Mouse (Mus musculus) adrenal gland, adult 2 months (tissue): ENCODE measurements at regions not wholly inside any gene's neighbourhood (a gene's known extent, or its start where the extent isn't known, plus 50 kb on each side); places are given as distances from the start of the nearest gene placed in this dataset.
A peak's percentile ranks its signal among the peaks of the same experiment; 100 is the strongest.

Experiments
- DNase-seq: peaks from one replicate; pipeline ENCODE4 v3.0.0; 2021

DNA sequence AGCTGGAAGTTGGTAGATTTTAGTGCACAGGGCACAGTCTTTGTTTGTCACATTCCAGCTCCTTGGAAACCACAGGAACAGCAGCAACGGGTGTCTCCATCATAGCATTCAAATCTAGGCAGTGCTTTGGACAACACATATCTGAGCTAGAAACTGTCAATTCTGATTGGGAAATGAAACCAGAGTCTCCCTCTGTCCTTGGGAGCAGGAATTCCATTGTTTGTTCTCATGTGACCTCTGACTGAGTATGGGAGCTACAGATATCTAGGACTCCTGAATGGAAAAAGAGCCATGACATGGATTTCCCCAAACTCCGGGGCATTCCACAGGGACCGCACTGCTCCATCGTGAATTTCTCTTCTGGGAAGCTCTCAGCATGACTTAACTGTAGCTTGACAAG lies 205.5 kb upstream of the Rasgrp1 start:
- no peak for DNase-seq

DNA sequence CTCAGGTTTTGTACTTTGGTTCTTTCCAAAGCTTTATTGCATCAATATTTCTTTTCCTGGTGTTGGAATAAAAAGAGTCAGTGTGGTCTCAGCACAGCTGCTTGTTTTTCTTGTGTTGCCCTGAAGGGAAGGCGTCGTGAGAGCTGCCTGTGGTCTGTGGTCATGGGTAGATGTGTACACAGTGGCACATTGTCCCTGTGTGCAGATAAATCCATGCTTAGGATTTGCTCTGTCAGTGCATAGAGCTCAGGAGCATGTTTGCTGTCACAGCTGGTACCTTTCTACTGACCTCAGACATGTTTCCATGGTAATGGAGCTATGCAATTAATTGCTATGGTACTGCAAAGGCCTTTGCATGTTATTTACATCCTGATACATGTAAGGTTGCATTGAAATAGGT lies 213.5 kb upstream of the Rasgrp1 start:
- DNase-seq, result no peak

DNA sequence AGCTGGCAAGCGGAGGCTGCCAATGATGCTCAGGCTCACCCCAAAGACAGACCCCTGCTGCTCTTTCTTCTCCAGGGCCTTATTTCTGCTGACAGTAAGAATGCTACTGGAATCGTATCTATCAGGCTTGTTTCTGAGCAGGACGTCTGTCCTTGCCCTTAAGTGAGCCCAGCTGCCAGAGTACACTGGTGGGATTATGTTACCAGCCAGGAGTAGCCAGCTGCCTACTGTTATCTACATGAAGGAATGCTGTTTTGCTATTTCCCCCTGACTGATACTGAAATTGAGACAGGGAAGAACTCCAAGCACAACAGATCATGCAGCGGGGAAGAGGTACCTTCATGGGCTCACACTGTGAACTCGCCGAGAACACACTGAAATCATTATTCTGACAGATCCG lies 228.2 kb upstream of the Rasgrp1 start:
- DNase-seq, result no peak

DNA sequence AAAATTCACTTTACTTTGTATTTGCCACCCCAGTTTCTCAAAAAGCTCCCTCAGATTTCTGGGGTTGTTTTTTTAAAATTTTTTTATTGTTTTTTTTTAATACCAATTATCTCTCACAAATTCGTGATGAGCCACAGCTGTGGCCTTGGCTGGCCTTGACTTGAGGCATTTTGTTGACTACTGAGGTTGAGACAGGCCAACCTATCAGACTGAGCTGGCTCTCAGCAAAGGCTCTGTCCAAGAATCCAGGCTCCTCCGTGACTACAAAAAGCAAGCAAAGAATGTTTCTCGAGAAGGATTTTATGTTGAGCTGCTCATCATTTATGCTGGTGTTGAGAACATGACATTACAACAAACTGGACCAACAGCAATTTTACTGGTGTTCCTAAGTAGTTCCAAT lies 244.6 kb upstream of the Rasgrp1 start:
- DNase-seq, result peak; percentile 28

DNA sequence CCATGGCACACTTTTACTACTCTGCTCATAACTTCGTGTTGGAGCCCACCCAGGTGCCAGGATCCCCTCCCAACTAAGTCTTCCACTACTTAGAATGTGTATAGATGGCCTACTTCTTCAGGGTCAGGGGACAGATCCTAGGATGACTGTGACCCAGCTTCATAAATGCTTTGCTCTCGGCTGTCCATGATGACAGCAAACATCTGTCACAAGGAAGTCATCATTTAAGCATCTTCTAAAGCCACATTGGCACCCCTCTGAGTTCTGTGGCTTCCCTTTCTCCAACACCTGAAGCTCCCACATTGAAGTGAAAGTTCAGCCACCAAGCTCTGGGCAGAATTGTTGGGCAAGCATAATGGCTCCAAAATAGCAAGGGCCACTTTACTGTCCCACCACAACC lies 252.2 kb upstream of the Rasgrp1 start:
- DNase-seq, result no peak

DNA sequence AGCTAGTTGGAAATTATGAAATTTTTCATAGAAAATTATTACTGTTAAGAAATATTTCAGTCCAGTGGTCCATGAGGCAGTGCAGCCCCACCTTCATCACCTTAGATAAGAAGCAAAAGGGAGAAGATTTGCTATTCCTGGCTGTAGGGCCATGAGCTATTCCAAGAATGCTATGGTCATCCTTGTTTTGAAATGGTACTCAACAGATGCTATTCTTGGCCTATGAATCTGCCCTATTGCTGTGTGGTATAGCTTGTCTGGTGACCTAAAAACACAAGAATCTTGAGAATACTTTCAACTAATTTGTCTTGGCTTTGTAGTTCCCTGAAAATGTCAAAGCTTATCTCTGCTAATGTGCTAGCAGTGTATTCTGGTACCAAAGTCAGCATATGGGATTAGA lies 254.8 kb upstream of the Rasgrp1 start:
- no peak for DNase-seq

DNA sequence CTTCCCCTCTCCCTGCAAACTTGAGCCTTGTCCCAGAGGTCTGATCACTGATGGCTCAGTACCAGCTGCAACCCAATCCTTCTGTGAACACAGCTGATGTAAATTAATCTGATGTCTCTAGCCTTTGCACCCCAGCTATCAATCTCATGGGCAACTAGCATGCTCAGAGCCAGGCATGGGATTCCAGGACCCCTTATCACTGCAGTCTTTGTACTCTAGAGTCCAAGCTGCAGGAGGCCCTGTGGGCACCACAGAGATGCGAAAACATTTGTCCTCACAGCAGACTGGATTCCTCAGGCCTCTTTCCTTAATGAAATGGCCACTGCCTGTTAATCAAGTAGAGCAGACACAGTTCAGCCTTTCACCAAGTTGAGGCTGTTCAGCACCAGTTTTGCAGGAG lies 272.0 kb upstream of the Rasgrp1 start:
- no peak for DNase-seq

DNA sequence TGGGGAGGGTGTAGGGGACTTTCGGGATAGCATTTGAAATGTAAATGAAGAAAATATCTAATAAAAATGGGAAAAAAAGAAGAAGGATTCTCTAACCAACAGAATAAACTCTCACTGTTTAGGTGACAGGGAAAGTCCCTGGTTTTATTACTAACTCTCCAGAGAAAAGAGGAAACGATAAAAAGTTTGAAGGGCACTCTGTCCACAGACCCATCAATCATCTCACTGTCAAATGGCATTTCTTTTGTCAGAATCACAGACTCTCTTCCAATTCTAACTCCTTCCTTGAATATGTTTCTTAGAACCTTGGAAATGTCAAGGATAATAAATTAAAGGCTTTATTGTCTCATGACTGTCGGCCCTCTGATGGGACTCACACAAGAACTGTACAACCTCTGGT lies 275.3 kb upstream of the Rasgrp1 start:
- peak; percentile 2 for DNase-seq

DNA sequence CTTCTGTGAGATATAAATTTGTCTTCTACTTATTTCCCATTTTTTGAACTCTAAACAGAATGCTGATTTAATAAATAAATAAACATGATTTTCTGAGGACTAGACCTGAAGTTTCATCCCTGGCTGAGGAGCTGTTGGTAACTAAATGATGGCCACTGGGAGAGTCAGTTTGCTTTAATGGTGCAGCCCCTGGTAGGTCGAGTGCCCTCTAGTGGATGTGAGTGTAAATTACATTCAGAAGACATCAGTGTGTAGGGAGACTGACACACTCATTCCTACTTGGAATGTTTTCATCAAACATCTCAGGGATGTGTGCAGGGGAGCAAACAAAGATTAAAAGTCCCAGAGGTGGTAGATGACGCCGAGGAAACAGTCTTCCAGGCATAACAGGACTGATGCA lies 281.2 kb upstream of the Rasgrp1 start:
- peak; percentile 9 for DNase-seq

DNA sequence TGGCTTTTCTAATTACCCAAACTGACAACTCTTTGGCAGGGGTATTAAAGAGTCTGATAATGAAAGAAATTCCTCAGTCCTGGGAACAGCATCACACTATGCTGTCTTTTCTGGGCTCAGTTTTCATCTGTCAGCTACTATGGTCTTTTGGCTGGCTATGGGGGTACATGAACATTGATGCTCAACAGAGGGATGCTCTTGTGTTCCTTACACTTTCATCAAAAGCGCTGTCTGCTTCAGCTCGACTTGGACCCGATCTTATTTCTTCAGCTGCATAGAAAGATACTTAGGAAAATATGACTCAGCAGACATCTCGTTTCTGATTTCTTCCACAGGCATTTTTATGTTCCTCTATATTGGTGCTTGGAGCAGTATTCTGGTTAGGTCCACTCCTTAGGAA lies 292.1 kb upstream of the Rasgrp1 start:
- no peak for DNase-seq

DNA sequence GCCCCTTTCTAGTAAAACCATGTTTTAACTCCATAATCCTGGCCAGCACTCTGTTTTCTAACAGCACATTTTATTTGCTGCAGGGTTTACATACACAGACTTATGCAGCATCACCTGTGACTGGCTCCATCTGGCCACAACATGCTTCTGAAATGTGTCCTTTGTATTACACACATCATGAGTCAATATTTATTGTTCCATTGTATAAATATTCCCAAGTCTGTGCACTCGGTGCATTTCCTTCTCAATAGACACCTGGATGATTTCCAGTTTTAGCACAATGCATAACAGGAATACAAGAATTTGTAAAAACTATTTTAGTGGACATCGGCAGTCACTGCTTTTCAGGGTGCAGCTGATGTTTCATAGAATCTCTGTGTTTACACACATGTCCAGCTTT lies 294.6 kb upstream of the Rasgrp1 start:
- no peak for DNase-seq

DNA sequence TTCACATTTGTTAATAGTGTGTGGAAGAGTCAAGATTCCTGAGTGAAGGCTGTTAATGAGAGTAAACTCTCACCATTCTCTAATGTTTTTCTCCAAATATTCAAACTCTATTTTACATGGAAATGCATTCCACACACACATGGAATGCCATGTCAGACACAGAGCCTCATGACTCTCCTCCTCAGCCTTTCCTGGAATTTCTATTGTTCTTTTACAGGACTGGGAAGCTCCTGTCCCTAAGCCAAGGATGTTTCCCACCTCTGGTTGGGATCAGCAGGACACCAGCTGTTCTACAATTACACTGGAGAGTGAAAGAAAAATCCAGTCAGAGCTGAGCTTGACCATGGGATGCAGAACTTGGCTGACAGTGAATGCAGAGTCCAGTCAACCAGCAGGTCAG lies 309.3 kb upstream of the Rasgrp1 start:
- no peak for DNase-seq

DNA sequence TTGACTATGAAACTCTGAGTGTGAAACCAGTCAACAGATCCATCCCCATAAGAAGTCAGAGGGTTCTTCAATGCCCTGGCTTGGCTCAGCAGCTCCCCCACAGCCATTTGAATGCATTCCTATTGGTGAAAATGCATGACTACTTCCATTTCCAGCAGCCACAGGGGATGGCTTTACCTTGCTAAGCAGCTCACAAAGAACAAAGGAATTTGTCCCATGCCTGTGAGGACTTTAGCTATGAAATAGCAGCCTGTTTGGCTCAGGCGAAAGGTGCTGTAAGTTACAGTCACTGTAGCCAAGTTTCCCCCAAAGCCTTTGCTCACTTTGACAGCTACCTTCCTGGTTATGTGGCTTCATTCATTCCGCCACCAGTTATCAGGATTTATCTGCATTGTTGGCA lies 309.8 kb upstream of the Rasgrp1 start:
- no peak for DNase-seq

DNA sequence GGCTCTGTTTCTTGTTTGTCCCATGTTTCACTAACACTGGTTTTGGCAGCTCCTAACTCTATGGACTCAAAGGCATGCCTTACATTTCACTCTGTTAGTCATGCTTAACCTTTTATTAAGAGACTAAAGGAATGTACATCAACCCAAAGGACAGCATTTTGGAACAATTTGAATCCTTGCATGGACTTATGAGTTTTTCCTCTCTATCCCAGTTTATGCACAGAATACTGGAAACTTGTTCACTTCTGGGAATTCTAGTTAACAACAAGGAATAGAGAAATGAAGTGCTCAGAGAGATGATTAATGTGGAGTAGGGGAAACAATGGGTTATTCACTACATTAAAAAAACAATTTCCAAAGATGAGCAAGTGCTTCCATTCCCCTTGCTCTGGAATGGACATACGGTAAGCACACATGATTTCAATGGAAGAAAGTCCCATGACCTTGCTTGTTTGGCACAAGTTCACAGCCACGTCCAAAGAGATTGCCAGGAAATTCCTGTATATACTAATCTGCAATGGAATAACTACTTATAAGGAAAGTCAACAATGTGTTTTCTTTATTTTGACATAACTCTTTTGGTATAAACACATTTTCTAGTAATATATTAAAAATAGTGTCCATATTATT lies 313.9 kb upstream of the Rasgrp1 start:
- no peak for DNase-seq

DNA sequence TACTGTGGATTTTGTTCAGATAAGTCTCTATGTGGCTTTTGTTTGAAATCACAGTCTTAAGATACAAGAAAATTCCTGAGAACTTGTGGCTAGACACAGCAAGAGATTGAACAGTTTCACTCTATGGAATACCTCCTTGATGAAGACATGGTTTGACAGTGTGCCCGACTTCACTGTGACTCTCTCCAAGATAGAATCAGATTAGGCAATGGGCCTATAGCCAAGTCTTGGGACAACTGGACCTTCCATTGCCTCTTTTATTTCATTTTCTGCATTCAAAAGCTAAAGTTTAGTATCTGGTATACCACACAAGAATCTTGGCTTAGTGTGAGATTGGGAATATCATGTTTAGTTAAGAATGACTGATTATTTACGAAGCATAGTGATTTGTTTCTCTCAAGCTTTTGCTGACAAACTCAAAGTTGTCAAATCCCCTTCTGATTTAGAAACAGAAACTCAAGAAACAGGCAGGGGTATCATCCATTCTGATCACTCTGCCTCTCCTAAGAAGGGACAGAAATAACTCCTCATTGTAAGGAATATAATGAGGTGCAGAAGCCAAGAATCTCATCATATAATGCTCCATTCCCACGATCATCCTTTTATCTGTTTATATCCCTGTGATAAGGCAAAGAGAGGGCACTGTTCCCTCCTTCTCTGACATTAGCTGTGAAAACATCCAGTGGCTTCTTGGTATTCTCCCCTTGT lies 317.6 kb upstream of the Rasgrp1 start:
- DNase-seq, result no peak

DNA sequence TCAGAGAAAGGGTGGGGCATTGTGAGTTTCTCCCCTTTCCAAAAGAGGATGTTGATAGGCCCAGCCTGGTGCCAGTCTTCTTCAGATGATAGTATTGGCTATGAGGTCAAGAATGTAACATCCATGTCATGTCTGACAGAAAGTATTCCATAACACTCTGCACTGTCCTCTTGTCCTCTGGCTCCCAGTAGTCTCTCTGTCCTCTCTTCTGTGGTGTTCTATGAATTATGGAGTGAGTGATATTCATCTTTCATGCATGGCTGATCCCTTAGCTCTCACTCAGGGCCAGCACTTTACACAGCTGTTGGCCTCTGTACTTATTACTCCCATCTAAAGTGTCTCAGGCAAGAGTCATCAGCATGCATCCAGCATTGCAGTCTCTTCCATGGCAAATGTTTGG lies 319.9 kb upstream of the Rasgrp1 start:
- no peak for DNase-seq

DNA sequence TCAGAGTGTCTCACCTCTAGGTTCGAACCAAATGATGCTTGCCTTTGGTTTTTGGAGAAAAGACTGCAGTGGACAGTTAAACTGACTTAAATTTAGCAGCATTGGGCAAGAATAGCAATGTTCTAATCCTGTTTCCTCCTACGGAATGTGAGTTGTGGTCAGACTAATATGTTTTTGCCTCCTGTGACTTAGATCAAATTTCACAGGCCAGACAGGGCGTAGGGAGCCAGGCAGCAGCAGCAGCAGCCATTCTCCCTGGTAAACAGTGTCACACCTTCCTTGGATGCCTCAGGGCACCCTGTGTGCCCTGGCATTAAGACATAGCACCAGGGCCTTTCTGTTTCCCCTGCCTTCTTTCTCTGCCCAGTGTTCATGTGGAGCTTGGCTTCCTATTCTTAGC lies 323.7 kb upstream of the Rasgrp1 start:
- DNase-seq, result no peak

DNA sequence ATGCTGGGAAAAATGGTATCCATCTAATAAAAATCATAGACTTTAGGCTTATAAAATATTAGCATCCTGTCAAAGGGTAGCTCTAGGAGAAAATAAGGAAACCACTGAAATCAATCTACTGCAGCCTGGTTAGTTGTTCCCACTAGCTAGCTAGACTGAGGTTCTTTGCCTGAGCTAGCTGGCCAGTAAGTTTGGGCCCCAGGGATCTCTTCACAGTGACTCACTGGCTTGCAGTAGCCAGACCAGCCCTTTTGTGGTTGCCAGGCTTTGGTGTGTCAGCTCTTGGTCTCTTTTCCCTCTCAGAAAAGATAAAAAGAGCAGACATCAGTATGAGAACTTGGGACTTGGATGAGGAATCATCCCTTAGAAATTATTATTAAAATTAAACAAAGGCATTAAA lies 325.3 kb upstream of the Rasgrp1 start:
- DNase-seq, result no peak

DNA sequence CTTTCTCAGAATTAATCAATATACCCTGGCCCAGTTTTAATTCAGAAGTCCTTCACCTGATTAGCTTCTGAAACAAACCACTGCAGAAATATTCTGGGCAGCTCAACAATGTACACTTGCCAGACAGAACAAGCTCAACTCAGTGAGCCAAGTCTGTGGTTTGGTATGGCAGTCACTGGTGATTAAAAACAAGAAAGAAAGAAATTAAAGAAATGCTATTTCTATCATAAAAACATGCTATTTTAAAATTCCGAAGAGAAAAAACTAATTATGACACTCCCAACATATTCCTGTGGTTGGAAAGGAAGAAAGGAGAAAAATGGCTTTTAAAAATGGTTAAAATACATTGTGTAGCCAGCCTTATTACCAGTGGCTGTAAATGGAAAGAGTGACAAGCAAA lies 332.1 kb upstream of the Rasgrp1 start:
- no peak for DNase-seq

DNA sequence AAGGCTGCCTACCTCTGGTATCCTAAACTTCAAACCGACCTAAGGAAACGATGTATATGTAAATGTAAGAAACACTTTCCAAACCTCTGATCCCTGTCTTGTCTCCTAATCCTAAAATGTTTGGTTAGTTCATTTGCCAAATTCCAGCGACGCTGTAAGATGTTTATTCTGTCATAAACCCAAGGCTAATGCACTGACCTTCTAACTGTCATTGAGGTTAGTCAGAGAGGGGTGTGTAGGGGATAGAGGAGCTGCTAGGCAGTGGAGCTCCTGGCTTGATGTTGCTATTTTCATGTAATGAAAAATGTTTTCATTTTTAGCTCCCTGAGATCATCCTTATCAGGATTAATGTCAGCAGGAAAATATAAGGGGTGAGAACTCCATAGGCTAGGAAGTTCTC lies 335.8 kb upstream of the Rasgrp1 start:
- DNase-seq, result peak; percentile 54

DNA sequence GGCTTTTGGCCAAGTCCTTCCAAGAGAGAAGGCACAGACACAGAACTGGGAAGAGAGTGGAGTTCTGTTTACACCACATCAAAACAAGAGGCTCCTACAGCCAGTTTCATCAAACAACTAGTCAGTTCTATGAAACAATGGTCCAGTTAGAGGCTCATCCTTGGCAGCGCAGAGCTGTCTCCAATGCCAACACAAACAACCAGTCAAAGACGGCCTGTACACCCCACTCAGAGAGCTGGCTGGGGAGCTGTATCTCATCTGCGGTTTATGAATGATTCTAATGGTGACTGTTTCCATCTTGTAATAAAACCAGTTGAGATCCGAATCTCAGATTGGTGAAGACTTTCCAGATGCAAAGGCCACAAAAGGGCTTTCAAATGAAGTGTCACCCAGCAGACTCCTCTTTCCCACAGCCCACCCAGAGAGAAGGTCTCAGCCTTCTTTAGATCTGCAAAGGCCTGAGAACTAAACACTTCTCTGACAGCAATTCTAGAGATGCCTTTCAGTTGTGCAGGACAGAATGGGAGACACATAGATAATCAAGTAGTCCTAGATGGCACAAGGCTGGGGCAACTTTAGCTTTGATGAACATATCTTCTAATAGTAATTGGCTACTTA lies 343.1 kb upstream of the Rasgrp1 start:
- no peak for DNase-seq

DNA sequence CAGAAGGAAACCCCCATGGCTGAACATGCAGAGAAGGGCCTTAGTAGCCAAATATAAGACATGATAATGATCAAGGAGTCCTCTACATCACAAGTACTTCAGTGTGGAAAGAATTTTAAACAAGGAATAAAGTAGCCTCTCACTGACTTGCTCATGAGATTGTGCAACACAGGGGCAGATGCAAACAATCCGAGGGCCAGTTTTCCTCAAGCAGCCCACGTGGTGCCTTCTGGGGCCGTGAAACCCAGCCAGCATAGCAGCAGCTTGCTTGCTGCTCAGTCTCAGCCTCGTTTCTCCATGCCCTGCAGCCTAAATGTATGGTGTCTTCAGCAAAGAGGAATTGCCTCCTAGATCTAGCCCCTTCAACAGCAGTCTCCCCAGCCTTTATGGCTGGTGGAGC lies 350.7 kb upstream of the Rasgrp1 start:
- DNase-seq, result no peak

DNA sequence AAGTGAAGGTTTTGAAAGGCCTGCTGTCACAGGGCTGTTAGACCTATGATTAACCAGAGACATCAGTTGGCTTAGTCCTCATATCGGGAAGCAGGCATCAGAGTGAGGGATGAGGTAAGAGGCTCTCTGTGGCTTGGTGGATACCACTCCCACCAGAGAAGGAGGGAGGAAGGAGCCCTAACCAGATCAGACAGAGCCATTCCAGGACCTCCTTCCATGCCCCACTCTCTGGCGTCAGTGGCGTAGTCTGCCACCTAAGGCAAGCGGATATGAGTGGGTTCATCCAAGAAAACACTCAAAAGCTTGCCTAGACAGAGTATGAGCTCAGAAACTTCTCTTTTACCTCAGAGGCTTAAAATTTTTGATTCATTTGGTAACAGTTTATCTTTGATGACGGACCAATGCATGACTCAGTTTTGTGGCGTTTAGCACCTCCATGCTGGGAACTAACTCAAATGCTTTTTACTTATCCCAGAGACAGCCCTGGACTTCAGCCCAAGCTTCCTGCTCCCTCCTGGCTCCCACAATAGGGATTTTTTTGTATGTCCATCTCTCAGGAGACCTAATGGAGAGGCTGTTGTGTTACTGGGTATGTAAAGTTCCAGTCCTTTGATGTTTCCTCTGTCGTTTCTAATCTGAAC lies 367.5 kb upstream of the Rasgrp1 start:
- no peak for DNase-seq

DNA sequence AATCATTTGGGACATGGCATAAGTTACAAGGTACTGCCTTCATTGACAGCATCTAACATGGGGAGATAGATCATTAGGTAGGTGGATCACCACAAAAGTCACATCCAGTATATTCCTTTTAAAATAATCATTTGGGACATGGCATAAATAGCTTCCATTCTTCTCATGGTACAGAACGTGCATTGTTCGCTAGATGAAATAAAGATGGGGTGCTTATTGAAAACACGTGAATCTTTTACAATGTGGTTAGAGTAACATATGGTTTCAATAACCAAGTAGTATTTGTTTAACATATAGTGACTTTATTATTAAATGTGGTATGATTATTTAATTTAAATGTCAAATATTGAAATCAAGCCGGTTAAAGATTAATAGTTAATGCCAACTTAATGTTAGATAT lies 381.3 kb upstream of the Rasgrp1 start:
- DNase-seq, result no peak
